Comparison of ENCODE assay signal across 15 mouse cellular contexts in genomic region chr15:80438423-80438822, GRCm38 (mm10).
DNase-seq lines count a peak whose midpoint lies in the region; ATAC-seq and TF ChIP-seq lines count a peak whose summit lies in the region.
"Had no signal": no experiment of that assay in that cellular context is flagged by ENCODE, and none has a peak within 500 bp of the region (broad histone marks: within the 10 kb centered on the region; RNA-seq: fewer than 3 reads in every experiment).

No protein-coding gene starts in this region.

- WGBS in forebrain, embryonic 10.5 days: 45% methylated on average over 9 of the region's 9 CpGs
- 24% methylated on average over 9 of the region's 9 CpGs for WGBS in forebrain, postnatal 0 days
- 19% methylated on average over 9 of the region's 9 CpGs for WGBS in forebrain, embryonic 16.5 days
- WGBS in midbrain, embryonic 15.5 days: 71% methylated on average over 9 of the region's 9 CpGs

- ATAC-seq in forebrain, postnatal 0 days: no peak
- 0 out of 2 replicates have a peak, but pooled peaks have one; percentile 33 for ATAC-seq in forebrain, embryonic 16.5 days
- ATAC-seq in midbrain, embryonic 15.5 days (replicated peaks): no peak

- peaks cover 29% of the 10 kb centered on the region for H3K4me1 ChIP-seq in forebrain, embryonic 10.5 days
- no peaks in the 10 kb centered on the region for H3K4me1 ChIP-seq in forebrain, postnatal 0 days (ENCODE audit: insufficient read depth)
- peaks cover 11% of the 10 kb centered on the region for H3K4me1 ChIP-seq in forebrain, embryonic 16.5 days (replicated peaks; ENCODE audit: control insufficient read depth, insufficient read depth, low read length)
- H3K4me1 ChIP-seq in midbrain, embryonic 15.5 days: peaks cover 11% of the 10 kb centered on the region

- H3K36me3 ChIP-seq in forebrain, embryonic 10.5 days (replicated peaks): no peaks in the 10 kb centered on the region
- no peaks in the 10 kb centered on the region for H3K36me3 ChIP-seq in forebrain, postnatal 0 days (ENCODE audit: insufficient read depth)
- no peaks in the 10 kb centered on the region for H3K36me3 ChIP-seq in forebrain, embryonic 16.5 days (ENCODE audit: control insufficient read depth, insufficient read depth)
- no peaks in the 10 kb centered on the region for H3K36me3 ChIP-seq in midbrain, embryonic 15.5 days (replicated peaks)
- H3K36me3 ChIP-seq: heart, embryonic 13.5 days had no signal

- H3K27me3 ChIP-seq in forebrain, embryonic 10.5 days (ENCODE audit: poor library complexity, severe bottlenecking): peaks cover 7% of the 10 kb centered on the region
- no peaks in the 10 kb centered on the region for H3K27me3 ChIP-seq in forebrain, postnatal 0 days (ENCODE audit: insufficient read depth, low read length)
- H3K27me3 ChIP-seq in forebrain, embryonic 16.5 days (replicated peaks; ENCODE audit: control insufficient read depth, insufficient read depth, low read length): no peaks in the 10 kb centered on the region
- H3K27me3 ChIP-seq in midbrain, embryonic 15.5 days (replicated peaks): no peaks in the 10 kb centered on the region

- no peak overlapping the region for H3K9ac ChIP-seq in forebrain, postnatal 0 days
- H3K9ac ChIP-seq in forebrain, embryonic 16.5 days (replicated peaks; ENCODE audit: low read depth, low read length): no peak overlapping the region
- no peak overlapping the region for H3K9ac ChIP-seq in midbrain, embryonic 15.5 days
- H3K9ac ChIP-seq: heart, embryonic 13.5 days; hindbrain, embryonic 14.5 days had no signal

- peak overlapping the region; percentile 85 for H3K27ac ChIP-seq in forebrain, embryonic 10.5 days
- H3K27ac ChIP-seq in forebrain, postnatal 0 days (ENCODE audit: low read depth, low read length): no peak overlapping the region
- no peak overlapping the region for H3K27ac ChIP-seq in forebrain, embryonic 16.5 days (ENCODE audit: low read length)
- 0 out of 2 replicates have a peak overlapping the region, but pooled peaks have one; percentile 6 for H3K27ac ChIP-seq in midbrain, embryonic 15.5 days
- H3K27ac ChIP-seq: heart, embryonic 13.5 days; hindbrain, embryonic 14.5 days; layer of hippocampus, adult 2 months had no signal

- no peak overlapping the region for H3K4me2 ChIP-seq in forebrain, postnatal 0 days (ENCODE audit: low read depth)
- no peak overlapping the region for H3K4me2 ChIP-seq in forebrain, embryonic 16.5 days (ENCODE audit: low read length)
- no peak overlapping the region for H3K4me2 ChIP-seq in midbrain, embryonic 15.5 days
- H3K4me2 ChIP-seq: heart, embryonic 13.5 days; hindbrain, embryonic 14.5 days had no signal

- peak; percentile 49 for DNase-seq in forebrain, embryonic 10.5 days (ENCODE audit: extremely low spot score, low spot score)
- no peak for DNase-seq in forebrain, postnatal 0 days
- DNase-seq in kidney, postnatal 10 days: peak; percentile 26
- DNase-seq in gastrocnemius, postnatal 4 days (ENCODE audit: low spot score in 2 of 2): no peak
- DNase-seq in right cerebral cortex, postnatal 25 days: no peak
- DNase-seq in cerebellum, postnatal 4 days (ENCODE audit: low spot score in 2 of 2): no peak
- DNase-seq: adrenal gland, postnatal 25 days; cerebellum, postnatal 36 days; lung, adult 2 months had no signal

- H3K4me3 ChIP-seq in forebrain, embryonic 10.5 days: peak overlapping the region; percentile 22; the same call in 1 of the 2 replicates
- H3K4me3 ChIP-seq in forebrain, postnatal 0 days (ENCODE audit: low read depth, low read length): no peak overlapping the region
- H3K4me3 ChIP-seq in forebrain, embryonic 16.5 days (replicated peaks; ENCODE audit: low read length): no peak overlapping the region
- H3K4me3 ChIP-seq in midbrain, embryonic 15.5 days: no peak overlapping the region
- H3K4me3 ChIP-seq: erythroblast, embryonic 14.5 days; heart, embryonic 13.5 days; layer of hippocampus, adult 2 months had no signal

- no peaks in the 10 kb centered on the region for H3K9me3 ChIP-seq in forebrain, embryonic 10.5 days
- H3K9me3 ChIP-seq in forebrain, postnatal 0 days (ENCODE audit: low read length): no peaks in the 10 kb centered on the region
- H3K9me3 ChIP-seq in forebrain, embryonic 16.5 days (ENCODE audit: control insufficient read depth, low read length): no peaks in the 10 kb centered on the region
- no peaks in the 10 kb centered on the region for H3K9me3 ChIP-seq in midbrain, embryonic 15.5 days
- H3K9me3 ChIP-seq: heart, embryonic 13.5 days had no signal

- TF ChIP-seq CTCF in forebrain, postnatal 0 days (IDR thresholded peaks at IDR 0.05; ENCODE audit: low read depth): no peak

Comparison
In these comparisons a context has a peak if more than half of its experiments do, and no peak if none do; other contexts are left out.
1. DNase-seq: peak in forebrain, embryonic 10.5 days (single experiment) and kidney, postnatal 10 days (single experiment); none in forebrain, postnatal 0 days (single experiment), gastrocnemius, postnatal 4 days (0 of 2), right cerebral cortex, postnatal 25 days (single experiment) and cerebellum, postnatal 4 days (0 of 2).
2. H3K27ac ChIP-seq: peak in forebrain, embryonic 10.5 days (single experiment) and midbrain, embryonic 15.5 days (single experiment); none in forebrain, postnatal 0 days (single experiment) and forebrain, embryonic 16.5 days (single experiment).